Mouse (Mus musculus) liver, adult (tissue): ENCODE measurements around the gene Cyp2d9.
A peak's percentile ranks its signal among the peaks of the same experiment; 100 is the strongest.
"Not testable (repeated sequence)": the region's sequence is repeated elsewhere in the genome, so short reads cannot be mapped to it uniquely, and the experiment has no call there.

Experiments used
- GATA4 ChIP-seq: IDR thresholded peaks from 2 replicates; pipeline ENCODE4 v1.6.1; 2014; ENCODE audit warnings: mild to moderate bottlenecking, low read length; ENCODE audit not compliant: insufficient replicate concordance

Cyp2d9 gene

DNA sequence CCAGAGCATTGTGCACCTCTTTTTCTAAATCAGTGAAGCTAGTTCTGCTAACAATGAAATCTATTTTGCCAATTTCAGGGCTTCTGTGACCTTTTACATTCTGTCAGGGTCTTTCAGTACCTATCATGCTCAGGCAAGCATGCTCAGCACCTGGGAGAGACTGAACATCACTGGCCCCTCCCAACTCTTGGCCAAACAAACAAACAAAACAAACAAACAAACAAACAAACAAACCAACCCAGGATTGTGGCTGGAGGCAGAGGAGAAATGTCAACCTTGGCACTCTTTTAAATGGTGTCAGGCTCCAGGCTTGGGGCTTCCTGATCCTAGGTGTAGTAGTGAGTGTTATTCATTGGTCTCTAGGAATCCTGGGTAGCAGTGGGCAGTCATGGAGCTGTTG lies at the start of gene Cyp2d9:
Gene Cyp2d9, plus strand, starts transcription at position 301 of the 400 bp plus-strand sequence.
- no peak for TF ChIP-seq GATA4

- TF ChIP-seq GATA4, result no peak
Measured at GRCm38 (mm10) chr15:82385729-82386128, 47.5 kb upstream of the Cyp2d9 start.

DNA sequence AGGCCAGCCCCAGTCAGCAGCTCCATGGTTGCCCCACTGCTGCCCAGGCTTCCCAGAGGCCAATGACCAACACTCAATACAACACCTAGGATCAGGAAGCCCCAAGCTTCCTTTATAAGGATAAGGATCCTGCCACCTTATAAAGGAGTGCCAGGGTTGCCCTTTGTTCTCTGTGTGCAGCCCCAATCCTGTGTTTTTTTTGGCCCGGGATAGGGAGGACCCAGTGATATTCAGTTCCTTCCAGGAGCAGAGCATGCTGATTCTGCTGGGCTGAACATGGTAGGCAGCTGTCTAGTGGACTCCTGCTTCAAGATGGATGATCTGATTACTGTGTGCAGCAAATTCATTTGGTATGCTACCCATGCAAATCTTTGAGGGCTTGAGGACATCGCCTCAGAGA lies 39.3 kb upstream of the Cyp2d9 start, which contains the start of gene Cyp2d11:
Gene Cyp2d11, minus strand, starts transcription at position 101 of the 400 bp plus-strand sequence.
- TF ChIP-seq GATA4, result not testable (repeated sequence)

DNA sequence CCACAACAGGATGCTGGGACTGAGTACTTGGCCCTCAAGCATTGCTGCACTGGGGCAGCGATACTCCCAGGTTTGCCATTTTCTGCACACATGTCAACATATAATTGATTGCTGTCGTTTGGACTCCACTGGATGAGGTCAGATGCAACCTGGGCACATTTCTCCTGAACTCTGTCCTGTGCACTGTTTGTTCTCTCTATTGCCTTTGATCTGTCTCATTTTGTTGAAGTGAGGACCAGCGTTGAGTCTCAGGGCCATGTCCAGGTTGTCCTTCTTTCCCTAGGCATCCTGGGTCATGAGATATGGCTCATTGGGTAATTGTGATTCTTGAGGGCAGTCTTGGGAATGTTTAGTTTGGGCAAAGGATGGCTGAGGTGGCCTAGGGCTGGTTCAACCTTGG lies 37.3 kb upstream of the Cyp2d9 start:
- peak; percentile 34; the same call in 1 of the 2 replicates for TF ChIP-seq GATA4

DNA sequence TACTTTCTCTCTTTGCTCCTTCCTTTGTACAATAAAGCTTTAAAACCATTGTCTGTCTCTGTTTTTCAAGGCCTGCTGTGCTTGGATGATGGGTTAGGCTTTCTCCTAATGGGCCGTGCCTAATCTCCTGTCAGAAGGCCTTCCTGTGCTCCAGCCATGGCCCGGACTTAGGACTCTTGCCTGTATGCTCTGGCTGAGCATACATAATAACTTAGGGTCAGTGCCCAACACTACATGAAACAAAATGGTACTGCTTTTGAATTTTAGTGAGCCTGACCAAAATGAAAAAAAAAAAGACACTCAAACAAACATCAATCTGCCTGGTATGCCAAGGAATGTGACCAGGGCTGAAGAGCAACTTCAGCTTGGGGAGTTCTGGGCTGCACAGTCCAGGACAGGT lies 31.7 kb upstream of the Cyp2d9 start:
- no peak for TF ChIP-seq GATA4

DNA sequence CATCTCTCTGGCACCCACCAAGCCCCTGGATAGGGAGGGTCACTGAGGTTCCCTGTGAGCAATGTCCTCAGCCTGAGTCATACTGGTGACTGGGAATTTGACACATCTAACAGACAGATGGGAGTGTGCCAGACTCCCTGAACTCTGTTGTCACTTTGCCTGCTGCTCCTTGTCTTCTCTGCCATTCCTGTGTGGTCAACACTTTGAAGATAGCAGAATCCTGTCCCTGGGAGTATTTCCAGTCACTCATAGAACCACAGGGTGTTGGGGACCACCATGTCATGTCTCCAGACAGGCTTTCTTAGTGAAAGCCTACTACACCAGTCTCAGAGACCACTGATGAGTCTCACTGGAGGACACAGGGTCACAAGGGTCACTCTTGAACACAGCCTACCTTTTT lies 31.1 kb upstream of the Cyp2d9 start:
- no peak for TF ChIP-seq GATA4

- TF ChIP-seq GATA4, result no peak
Measured at GRCm38 (mm10) chr15:82402741-82403140, 30.5 kb upstream of the Cyp2d9 start.

DNA sequence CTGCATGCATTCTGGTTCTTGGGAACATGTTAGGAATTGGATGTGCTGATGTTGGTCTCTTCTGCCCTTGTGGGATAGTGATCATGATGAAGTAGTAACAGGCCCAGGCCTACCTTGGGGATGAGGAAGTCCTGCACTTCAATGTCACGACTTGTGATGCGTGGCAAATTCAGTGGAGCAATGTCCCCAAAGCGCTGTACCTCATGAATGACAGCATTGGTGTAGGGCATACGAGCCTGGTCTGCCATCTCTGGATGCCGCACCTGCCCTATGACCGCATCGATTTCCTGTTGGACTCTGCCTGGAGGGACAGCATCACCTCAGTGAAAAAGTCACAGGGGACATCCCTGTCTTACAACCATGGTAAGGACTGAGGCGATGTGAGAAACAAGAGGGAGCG lies 29.6 kb upstream of the Cyp2d9 start:
- TF ChIP-seq GATA4, result no peak

DNA sequence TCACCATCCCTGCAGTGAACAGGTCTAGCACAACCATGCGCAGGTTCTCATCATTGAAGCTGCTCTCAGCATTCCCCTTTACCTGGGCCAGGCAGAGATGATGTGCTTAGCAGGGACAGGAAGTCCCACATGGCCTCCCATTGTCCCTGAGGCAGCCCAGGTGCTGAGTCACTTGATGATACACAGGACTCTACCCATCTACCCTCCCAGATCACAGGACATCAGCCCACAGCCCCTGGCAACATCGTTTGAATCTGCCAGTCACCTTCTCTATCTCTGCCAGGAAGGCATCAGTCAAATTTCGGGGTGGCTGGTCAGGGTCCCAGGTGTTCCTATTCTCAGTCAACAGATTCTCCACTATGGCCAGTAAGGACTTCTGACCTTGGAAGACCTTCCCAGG lies 29.1 kb upstream of the Cyp2d9 start:
- no peak for TF ChIP-seq GATA4

- no peak for TF ChIP-seq GATA4
Measured at GRCm38 (mm10) chr15:82406981-82407380, 26.3 kb upstream of the Cyp2d9 start, which contains the start of gene Cyp2d10. Cyp2d10 (minus strand) TSS chr15:82407195.

GRCm38 (mm10) chr15:82407536-82407935 lies 25.7 kb upstream of the Cyp2d9 start:
- no peak for TF ChIP-seq GATA4

GRCm38 (mm10) chr15:82416797-82417789 lies 16.1 kb upstream of the Cyp2d9 start:
- no peak for TF ChIP-seq GATA4

DNA sequence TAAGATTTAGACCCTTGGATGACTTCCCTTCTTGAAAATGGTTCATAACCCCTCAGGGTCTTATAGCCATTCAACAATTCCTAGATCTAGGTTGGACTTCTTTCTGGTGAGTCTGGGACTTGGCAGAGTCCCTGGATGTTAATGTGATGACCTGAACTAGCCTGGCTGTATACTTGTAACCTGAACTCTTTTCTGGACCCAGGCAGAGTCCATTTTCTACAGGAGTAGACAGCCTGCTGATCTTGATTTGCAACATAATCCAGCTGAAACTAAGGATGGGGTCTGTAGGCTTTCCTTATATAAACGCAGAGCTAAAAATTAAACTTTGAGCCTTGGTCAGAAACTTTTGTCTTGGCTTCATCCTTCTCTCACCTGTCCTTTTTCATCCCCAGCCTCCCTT lies 14.6 kb upstream of the Cyp2d9 start:
- TF ChIP-seq GATA4, result no peak

GRCm38 (mm10) chr15:82422935-82423334 lies 10.3 kb upstream of the Cyp2d9 start:
- TF ChIP-seq GATA4, result peak; percentile 17; the same call in 1 of the 2 replicates

DNA sequence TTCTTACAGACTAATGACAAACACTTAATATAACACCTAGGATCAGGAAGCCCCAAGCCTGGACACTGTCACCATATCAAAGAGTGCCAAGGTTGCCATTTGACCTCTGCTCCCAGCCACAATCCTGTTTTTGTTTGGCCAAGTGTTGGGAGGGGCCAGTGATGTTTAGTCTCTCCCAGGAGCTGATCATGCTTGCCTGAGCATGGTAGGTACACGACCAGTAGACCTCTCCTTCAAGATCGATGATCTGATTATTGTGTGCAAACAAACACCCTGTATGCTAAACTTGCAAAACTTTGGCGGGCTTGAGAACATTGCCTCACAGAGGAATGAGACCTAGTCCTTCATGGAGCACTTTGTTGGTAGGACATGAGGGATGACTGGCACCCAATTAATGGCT lies 9.8 kb upstream of the Cyp2d9 start:
- peak; percentile 89 for TF ChIP-seq GATA4

DNA sequence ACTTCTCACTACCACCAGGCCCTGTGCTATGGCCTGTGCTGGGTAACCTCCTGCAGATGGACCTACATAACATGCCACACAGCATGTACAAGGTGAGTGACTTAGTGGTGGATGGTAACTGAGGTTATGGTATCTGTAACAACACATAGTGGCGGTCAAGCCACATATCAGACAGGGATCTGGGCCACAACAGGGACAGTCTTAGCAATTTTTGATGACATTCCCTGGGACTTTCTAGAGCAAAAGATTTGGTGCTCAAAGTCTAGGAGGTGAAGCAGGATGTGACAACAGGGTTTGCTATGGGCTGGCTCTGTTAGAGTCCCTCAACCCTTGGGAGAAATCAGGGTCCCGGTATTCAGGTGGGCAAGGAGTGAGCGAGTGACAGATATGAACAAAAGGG lies 384 bp downstream of the Cyp2d9 start:
- TF ChIP-seq GATA4, result no peak
